Mouse (Mus musculus): ENCODE data around the gene Smo. TPM values are rescaled to one million over a fixed set of nuclear protein-coding genes. Genes with fewer than 3 reads are reported as not detected.

Gene Smo
- polyA plus RNA-seq, 1 experiment from 2014 or later = 48.4 TPM

DNA sequence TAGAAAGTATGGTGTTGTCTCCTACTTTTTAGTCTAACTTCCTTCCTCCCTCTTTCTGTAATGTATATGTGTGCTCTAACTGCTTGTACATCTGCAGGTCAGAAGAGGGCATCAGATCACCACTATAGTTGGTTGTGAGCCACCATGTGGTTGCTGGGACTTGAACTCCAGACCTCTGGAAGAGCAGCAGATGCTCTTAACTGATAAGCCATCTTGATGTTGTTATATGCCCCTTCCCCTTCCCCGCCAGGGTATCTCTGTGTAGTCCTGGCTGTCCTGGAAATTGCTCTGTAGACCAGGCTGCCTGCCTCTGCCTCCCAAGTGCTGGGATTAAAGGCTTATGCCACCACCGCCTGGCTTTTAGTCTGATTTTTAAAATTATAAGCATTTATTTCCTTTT, 31.6 kb downstream of the Smo start:
- WGBS = 95% methylated on average over 2 of the region's 2 CpGs
- peaks cover 4% of the 10 kb centered on the region; the same call in 1 of the 2 replicates for H3K27me3 ChIP-seq
- H3K4me2 ChIP-seq = no peak overlapping the region
- no peak overlapping the region for H3K4me3 ChIP-seq (replicated peaks)
- H3K9me3 ChIP-seq = no peaks in the 10 kb centered on the region
- H3K36me3 ChIP-seq (replicated peaks) = 0 out of 2 replicates have a peak, but pooled peaks cover 3% of the 10 kb centered on the region
- no peak for ATAC-seq (ENCODE audit: low FRiP score)
- no peak overlapping the region for H3K9ac ChIP-seq
- H3K27ac ChIP-seq = no peak overlapping the region
- H3K4me1 ChIP-seq = peaks cover 9% of the 10 kb centered on the region; the same call in 1 of the 2 replicates

DNA sequence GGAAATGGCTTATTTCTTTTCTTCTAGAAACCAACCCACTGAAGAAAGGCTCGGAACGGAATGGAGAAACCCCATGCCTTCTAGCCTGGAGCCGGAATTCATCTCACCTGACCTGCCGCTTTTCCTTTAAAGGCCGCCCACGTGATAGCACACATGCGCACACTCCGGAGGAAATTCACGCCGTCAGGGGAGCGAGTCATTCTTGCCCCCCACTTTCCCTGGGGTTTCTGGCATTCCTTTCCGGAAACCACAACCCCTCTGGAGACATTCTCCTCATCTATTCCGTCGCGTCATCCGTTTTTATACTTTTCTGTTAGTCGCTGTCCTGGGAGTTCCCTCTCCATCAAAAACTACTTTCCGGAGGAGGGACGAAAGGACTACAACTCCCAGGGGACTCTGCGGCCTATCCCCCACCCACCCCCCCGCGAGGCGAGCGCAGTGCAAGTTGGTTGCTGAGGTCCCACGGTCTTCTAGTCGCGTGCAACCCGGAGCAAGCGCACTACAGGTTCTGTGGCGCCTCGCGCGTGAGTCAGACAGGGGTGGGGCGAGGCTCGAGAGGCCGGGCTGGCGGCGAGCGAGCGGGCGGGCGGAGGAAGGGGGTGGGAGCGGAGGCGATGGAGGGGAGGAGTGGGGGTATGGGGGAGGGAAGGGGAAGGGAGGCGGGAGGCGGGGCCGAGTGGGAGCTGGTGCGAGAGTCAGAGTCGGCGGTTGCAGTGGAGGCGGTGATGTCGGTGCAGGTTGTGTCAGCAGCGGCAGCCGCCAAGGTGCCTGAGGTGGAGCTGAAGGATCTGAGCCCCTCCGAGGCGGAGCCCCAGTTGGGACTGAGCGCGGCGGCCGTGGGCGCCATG, 32.7 kb downstream of the Smo start, which contains the start of gene Ahcyl2:
TSS of gene Ahcyl2 (plus strand) at position 199 of the 848 bp plus-strand sequence.
- peak within 1 kb of the TSS; percentile 73 for H3K4me2 ChIP-seq
- WGBS = under 1% methylated on average over 60 of the region's 61 CpGs
- H3K36me3 ChIP-seq (replicated peaks) = no peaks in the 10 kb centered on the region
- H3K4me1 ChIP-seq = peaks cover 9% of the 10 kb centered on the region; the same call in 1 of the 2 replicates
- H3K4me3 ChIP-seq (replicated peaks) = peak within 1 kb of the TSS; percentile 82
- peaks cover 4% of the 10 kb centered on the region; the same call in 1 of the 2 replicates for H3K27me3 ChIP-seq
- ATAC-seq (ENCODE audit: low FRiP score) = peak; percentile 97
- H3K9ac ChIP-seq = peak within 1 kb of the TSS; percentile 84
- H3K9me3 ChIP-seq = no peaks in the 10 kb centered on the region
- H3K27ac ChIP-seq = peak within 1 kb of the TSS; percentile 90

DNA sequence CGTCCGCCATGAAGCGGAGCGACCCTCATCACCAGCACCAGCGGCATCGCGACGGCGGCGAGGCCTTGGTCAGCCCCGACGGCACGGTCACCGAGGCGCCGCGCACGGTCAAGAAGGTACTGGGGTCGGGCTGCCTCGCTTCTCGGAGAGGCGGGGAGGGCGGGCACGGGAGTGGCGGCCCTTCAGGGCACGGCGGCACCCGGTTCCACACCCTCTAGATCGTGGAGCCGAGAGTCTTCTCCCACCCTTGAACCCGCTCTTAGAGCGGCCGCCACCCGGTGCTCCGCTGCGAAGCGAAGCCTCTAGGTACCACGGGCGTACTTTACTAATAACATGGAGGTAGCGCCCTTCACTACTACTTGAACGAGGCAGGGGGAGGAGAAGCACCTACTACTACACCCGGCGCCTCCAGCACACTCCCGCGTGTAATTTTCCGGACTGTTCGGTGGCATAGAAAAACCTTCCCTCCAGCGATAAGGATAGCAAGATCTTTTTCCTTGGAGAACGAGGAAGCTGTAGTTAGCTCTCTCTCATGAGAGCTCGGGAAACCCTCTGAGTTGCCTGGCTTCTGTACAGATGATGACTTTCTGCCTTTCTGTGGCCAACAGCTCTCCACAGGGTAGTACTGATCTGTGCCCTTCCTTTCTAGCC, 33.6 kb downstream of the Smo start:
- no peak; the same call in none of the 2 replicates for ATAC-seq (ENCODE audit: low FRiP score)
- Histone ChIP-seq H3K4me1 (peaks cover 9% of the 10 kb centered on the region; the same call in 1 of the 2 replicates), H3K36me3 (replicated peaks) (no peaks in the 10 kb centered on the region), H3K9ac (peak overlapping the region; percentile 84), H3K9me3 (no peaks in the 10 kb centered on the region), H3K27ac (peak overlapping the region; percentile 90), H3K4me2 (peak overlapping the region; percentile 73), H3K4me3 (replicated peaks) (peak overlapping the region; percentile 82), H3K27me3 (peaks cover 4% of the 10 kb centered on the region; the same call in 1 of the 2 replicates)
- under 1% methylated on average over 50 of the region's 50 CpGs for WGBS

DNA sequence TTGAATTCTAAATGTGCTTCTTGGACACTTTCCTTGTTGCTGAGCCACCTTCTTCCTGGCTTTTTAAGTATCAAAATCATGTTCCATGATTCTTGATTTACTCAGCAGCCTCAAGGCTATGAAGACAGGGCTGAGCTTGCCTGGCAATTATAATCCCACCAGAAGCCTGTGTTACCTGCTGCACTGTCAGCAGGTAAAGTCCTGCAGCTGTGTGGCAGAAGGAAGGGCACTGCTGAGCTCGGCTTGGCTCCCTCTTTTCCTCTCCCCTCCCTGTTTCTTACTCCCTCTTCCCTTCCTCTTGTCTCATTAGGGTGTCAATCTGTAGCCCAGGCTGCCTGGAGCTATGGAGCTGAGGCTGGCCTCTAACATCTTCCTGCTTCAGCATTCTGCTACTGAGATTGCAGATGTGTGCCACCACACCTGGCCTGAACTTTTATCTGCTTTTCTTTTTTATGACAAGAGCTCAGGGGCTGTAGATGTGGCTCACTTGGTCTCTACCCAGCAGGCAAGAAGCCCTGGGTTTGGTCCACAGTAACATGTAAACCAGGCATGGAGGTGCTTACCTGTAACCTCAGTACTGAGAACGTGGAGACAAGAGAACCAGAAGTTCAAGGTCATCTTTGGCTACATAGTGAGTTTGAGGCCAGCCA, 35.5 kb downstream of the Smo start:
- WGBS = 65% methylated on average over 2 of the region's 2 CpGs
- Histone ChIP-seq H3K9me3 (no peaks in the 10 kb centered on the region), H3K27me3 (peaks cover 4% of the 10 kb centered on the region; the same call in 1 of the 2 replicates), H3K36me3 (replicated peaks) (no peaks in the 10 kb centered on the region), H3K9ac (no peak overlapping the region), H3K4me2 (no peak overlapping the region), H3K4me1 (peaks cover 9% of the 10 kb centered on the region; the same call in 1 of the 2 replicates), H3K27ac (no peak overlapping the region), H3K4me3 (replicated peaks) (no peak overlapping the region)
- ATAC-seq (ENCODE audit: low FRiP score) = no peak

DNA sequence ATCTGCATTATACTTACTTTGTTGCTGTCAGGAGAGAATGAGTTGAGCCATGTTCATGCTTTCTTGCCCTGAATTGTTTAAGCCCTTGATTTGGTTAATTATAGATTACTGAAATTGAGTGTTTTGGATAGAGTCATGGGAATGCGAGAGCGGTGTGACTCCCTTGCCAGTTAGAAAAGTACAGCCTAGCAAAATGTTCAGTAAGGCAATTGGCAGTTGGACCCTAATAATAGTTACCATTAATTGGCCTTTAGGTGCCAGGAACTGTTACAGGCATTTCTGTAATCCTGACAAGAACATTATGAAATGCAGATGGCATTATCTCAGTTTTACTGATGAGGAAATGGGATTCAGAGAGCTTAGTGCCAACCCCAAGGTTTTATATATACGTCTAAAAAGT, 36.9 kb downstream of the Smo start:
- no peak overlapping the region for H3K27ac ChIP-seq
- no peak overlapping the region for H3K4me2 ChIP-seq
- H3K9ac ChIP-seq = no peak overlapping the region
- no peak overlapping the region for H3K4me3 ChIP-seq (replicated peaks)
- 89% methylated on average over 3 of the region's 3 CpGs for WGBS
- no peaks in the 10 kb centered on the region for H3K9me3 ChIP-seq
- peaks cover 4% of the 10 kb centered on the region; the same call in 1 of the 2 replicates for H3K27me3 ChIP-seq
- ATAC-seq (ENCODE audit: low FRiP score) = no peak
- H3K36me3 ChIP-seq (replicated peaks) = no peaks in the 10 kb centered on the region
- peaks cover 9% of the 10 kb centered on the region; the same call in 1 of the 2 replicates for H3K4me1 ChIP-seq

DNA sequence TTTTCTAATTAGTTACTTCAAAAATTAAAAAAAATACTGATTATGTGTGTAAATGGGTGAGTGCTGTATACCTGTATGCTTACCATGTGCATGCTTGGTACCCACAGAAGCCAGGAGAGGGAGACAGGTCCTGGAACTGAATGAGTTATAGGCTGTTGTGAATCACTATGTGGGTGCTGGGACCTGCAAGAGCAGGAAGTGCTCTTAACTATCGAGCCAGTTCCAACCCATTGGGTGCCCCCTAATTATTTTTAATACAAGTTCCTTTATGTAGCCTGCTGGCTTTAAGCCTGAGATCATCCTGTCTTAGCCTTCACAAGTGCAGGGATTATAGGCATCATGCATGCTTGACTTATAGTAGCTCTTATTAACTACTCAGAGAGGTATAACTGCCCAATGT, 38.9 kb downstream of the Smo start:
- no peak overlapping the region for H3K27ac ChIP-seq
- 85% methylated on average over 1 of the region's 1 CpGs for WGBS
- H3K27me3 ChIP-seq = peaks cover 4% of the 10 kb centered on the region; the same call in 1 of the 2 replicates
- no peak for ATAC-seq (ENCODE audit: low FRiP score)
- H3K36me3 ChIP-seq (replicated peaks) = no peaks in the 10 kb centered on the region
- no peaks in the 10 kb centered on the region for H3K9me3 ChIP-seq
- H3K4me3 ChIP-seq (replicated peaks) = no peak overlapping the region
- H3K4me1 ChIP-seq = peaks cover 7% of the 10 kb centered on the region; the same call in 1 of the 2 replicates
- no peak overlapping the region for H3K9ac ChIP-seq
- H3K4me2 ChIP-seq = no peak overlapping the region

DNA sequence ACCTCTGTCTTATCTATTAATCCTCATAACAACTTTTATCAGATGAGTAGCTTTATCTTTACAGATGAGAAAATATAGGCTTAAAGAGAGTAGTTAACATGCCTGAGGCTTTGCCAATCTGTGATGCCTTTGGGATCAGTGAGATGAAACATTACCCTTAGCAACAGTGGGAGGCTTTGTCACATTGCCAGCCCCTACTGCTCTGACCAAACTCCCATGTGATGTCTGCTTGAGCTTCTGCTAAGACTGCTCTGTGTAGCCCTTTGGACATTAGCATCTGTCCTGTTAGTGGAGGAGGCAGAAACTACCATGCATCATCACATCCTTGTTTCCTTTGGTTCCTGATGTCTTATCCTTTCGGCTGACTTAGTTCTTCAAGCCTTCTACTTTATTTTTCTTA, 40.3 kb downstream of the Smo start:
- no peak for ATAC-seq (ENCODE audit: low FRiP score)
- WGBS = 86% methylated on average over 1 of the region's 1 CpGs
- H3K9me3 ChIP-seq = no peaks in the 10 kb centered on the region

DNA sequence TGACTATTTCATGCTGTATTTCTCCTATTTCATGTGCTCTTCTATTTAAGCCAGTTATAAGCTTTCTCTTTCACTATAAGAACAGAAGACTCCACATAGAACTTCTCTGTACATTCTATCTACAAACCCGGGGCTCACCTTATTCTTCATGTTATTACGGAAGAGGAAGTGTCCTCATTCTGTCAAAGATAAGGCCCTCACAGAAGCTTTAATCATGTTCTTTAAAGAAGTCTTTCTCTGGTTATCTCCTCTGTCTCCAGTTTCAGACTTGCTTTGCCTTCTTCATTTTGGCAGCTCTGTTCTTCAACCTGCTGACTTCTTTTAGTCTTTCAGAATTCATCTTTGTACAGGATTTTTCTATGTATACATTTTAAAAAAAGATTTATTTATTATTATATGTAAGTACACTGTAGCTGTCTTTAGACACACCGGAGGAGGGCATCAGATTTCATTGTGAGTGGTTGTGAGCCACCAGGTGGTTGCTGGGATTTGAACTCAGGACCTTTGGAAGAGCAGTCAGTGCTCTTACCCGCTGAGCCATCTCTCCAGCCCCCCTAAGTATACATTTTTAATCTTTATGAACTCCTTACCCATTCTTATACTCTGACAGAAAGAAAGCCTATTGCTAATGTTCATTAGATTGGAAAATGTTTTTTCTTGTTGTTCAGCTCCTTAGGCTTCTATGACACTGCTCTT, 41.4 kb downstream of the Smo start:
- no peak for ATAC-seq (ENCODE audit: low FRiP score)
- H3K27me3 ChIP-seq = no peaks in the 10 kb centered on the region
- H3K4me2 ChIP-seq = no peak overlapping the region
- H3K27ac ChIP-seq = no peak overlapping the region
- H3K9me3 ChIP-seq = no peaks in the 10 kb centered on the region
- 89% methylated on average over 4 of the region's 4 CpGs for WGBS
- no peaks in the 10 kb centered on the region for H3K36me3 ChIP-seq (replicated peaks)
- H3K4me3 ChIP-seq (replicated peaks) = no peak overlapping the region
- H3K9ac ChIP-seq = no peak overlapping the region
- H3K4me1 ChIP-seq = no peaks in the 10 kb centered on the region

More for the DNA sequence above, 40.3 kb downstream of the Smo start:
- Histone ChIP-seq H3K4me2 (no peak overlapping the region), H3K4me3 (replicated peaks) (no peak overlapping the region), H3K27me3 (peaks cover 4% of the 10 kb centered on the region; the same call in 1 of the 2 replicates), H3K27ac (no peak overlapping the region), H3K9ac (no peak overlapping the region), H3K4me1 (no peaks in the 10 kb centered on the region), H3K36me3 (replicated peaks) (no peaks in the 10 kb centered on the region)

DNA sequence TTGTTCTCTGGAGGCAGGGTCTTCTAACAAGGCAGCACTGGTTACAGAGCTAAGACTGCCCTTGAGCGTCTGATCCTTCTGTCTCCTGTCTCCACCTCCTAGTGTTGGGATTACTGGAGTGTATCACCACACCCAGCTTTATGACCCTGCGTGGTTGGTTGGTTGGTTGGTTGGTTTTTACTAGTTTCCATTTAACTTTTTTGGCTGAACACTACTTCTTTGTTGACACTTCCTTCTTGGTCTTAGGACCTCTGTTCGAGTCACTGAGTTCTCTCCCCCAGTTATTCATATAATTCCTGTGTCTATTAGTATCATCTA, 41.9 kb downstream of the Smo start:
- 78% methylated on average over 3 of the region's 3 CpGs for WGBS
- H3K4me1 ChIP-seq = no peaks in the 10 kb centered on the region
- H3K27ac ChIP-seq = no peak overlapping the region
- no peaks in the 10 kb centered on the region for H3K9me3 ChIP-seq
- ATAC-seq (ENCODE audit: low FRiP score) = no peak
- H3K36me3 ChIP-seq (replicated peaks) = no peaks in the 10 kb centered on the region
- no peak overlapping the region for H3K4me3 ChIP-seq (replicated peaks)
- no peaks in the 10 kb centered on the region for H3K27me3 ChIP-seq
- H3K9ac ChIP-seq = no peak overlapping the region
- no peak overlapping the region for H3K4me2 ChIP-seq

DNA sequence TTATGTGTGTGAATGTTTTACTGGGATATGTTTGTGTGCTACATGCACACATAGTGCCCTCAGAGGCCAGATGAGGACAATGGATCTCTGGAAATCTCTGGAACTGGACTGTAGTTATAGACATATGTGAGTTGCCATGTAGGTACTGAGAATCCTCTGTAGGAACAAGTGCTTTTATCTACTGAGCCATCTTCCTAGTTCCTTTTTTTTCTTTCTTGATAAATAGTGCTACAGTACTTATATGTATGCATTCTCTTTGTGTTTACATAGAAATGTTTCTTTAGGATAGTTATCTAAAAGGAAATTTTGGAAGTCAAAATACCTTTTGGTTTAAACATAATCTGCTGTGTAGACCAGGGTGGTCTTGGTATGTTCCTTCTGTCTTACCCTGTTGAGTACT, 44.8 kb downstream of the Smo start:
- H3K27me3 ChIP-seq = no peaks in the 10 kb centered on the region
- no peak overlapping the region for H3K4me3 ChIP-seq (replicated peaks)
- H3K9ac ChIP-seq = no peak overlapping the region
- H3K9me3 ChIP-seq = no peaks in the 10 kb centered on the region
- no peak overlapping the region for H3K27ac ChIP-seq
- no peak for ATAC-seq (ENCODE audit: low FRiP score)
- no peak overlapping the region for H3K4me2 ChIP-seq
- no peaks in the 10 kb centered on the region for H3K36me3 ChIP-seq (replicated peaks)
- no peaks in the 10 kb centered on the region for H3K4me1 ChIP-seq

DNA sequence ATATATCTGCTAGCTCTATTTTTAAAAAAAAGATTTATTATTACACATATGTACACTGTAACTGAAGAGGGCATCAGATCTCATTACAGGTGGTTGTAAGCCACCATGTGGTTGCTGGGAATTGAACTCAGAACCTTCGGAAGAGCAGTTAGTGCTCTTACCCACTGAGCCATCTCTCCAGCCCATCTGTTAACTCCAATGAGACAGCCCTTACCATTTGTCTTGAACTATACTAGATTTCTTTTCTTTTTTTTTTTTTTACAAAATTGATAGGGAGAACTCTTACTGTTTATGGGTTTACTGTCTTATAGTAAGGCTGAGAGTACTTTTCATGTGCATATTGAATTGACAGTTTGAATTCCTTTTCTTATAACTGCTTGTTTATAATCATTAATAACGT, 45.3 kb downstream of the Smo start:
- Histone ChIP-seq H3K4me3 (replicated peaks) (no peak overlapping the region), H3K9me3 (no peaks in the 10 kb centered on the region), H3K4me2 (no peak overlapping the region), H3K4me1 (no peaks in the 10 kb centered on the region), H3K27ac (no peak overlapping the region), H3K36me3 (replicated peaks) (no peaks in the 10 kb centered on the region), H3K27me3 (no peaks in the 10 kb centered on the region), H3K9ac (no peak overlapping the region)
- 97% methylated on average over 2 of the region's 2 CpGs for WGBS
- no peak for ATAC-seq (ENCODE audit: low FRiP score)

DNA sequence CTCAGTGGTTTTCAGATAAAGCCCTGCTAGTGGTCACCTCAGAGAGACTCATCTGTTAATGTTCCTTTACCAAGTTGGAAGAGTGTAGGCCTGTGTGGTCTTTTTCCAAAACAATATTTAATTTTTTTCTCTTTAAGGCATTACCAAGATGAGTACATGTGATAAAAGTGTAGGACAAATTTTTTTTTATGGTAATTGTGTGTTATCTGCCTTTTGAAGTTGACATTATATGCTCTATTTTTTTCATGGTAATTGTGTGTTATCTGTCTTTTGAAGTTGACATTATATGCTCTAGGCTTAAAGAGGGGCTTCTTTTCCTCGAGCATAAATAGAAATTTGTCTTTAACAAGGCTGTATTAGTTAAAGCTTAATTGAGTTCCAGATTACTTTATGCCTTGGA, 46.9 kb downstream of the Smo start:
- H3K9me3 ChIP-seq = no peaks in the 10 kb centered on the region
- no peak for ATAC-seq (ENCODE audit: low FRiP score)
- H3K4me1 ChIP-seq = no peaks in the 10 kb centered on the region
- H3K4me3 ChIP-seq (replicated peaks) = no peak overlapping the region
- no peak overlapping the region for H3K27ac ChIP-seq
- WGBS = 69% methylated on average over 1 of the region's 1 CpGs
- H3K36me3 ChIP-seq (replicated peaks) = no peaks in the 10 kb centered on the region
- H3K9ac ChIP-seq = no peak overlapping the region
- H3K4me2 ChIP-seq = no peak overlapping the region
- no peaks in the 10 kb centered on the region for H3K27me3 ChIP-seq

Measured in forebrain, embryonic 12.5 days (tissue).